Mouse (Mus musculus) CH12.LX (cell line): Measurements from ENCODE around the gene Bmf.

Experiments
- CTCF ChIP-seq, 2 experiments: IDR thresholded peaks in 1 of 2; conservative IDR thresholded peaks in 1 of 2; 2 replicates each; pipeline ENCODE4 v1.5.1; 2011 to 2012; ENCODE audit warnings: low read depth in 2 of 2, low read length in 2 of 2, improper control_type of control experiment in 1 of 2, inconsistent platforms in 1 of 2, mild to moderate bottlenecking in 1 of 2, moderate library complexity in 1 of 2
- EP300 ChIP-seq: IDR thresholded peaks from 2 replicates; pipeline ENCODE4 v1.6.1; 2011; ENCODE audit warnings: low read length, improper control_type of control experiment
- HCFC1 ChIP-seq: IDR thresholded peaks from 2 replicates; pipeline ENCODE4 v1.6.1; 2012; ENCODE audit warnings: low read depth, mild to moderate bottlenecking, inconsistent platforms, low read length, improper control_type of control experiment
- MAX ChIP-seq: IDR thresholded peaks from 2 replicates; pipeline ENCODE4 v1.6.1; 2011; ENCODE audit warnings: low read length, improper control_type of control experiment
- SMC3 ChIP-seq: IDR thresholded peaks from 2 replicates; pipeline ENCODE4 v1.6.1; 2011; ENCODE audit warnings: low read depth, low read length, improper control_type of control experiment
- TCF12 ChIP-seq: IDR thresholded peaks from 2 replicates; pipeline ENCODE4 v1.6.1; 2014; ENCODE audit warnings: low read depth, mild to moderate bottlenecking, inconsistent platforms, low read length, improper control_type of control experiment
- ZNF384 ChIP-seq: IDR thresholded peaks from 2 replicates; pipeline ENCODE4 v1.6.1; 2012; ENCODE audit warnings: low read depth, low read length, improper control_type of control experiment, inconsistent platforms

DNA sequence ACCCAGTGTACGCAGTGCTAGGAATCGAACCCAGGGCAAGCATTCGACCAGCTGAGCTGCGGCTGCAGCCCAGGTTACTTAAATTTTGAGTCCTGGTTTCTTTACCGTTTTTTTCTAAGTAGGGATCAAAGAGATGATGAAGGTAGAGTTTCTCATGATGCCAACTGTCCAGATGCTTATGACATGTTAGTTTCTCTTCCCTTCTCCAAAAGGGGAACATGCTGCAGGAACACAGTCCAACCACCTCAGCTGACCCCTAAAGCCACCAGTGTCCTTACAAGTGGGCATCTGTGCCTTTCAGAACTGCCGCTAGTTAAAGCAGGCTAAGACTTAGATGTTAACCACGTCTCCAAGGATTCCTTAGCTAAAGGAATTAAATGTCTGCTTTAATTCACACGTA is 17.7 kb upstream of the Bmf start:
- TF ChIP-seq CTCF (conservative IDR thresholded peaks at IDR 0.05 in 1 of 2, IDR thresholded peaks at IDR 0.05 in 1 of 2; ENCODE audit: low read depth in 2 of 2, low read length in 2 of 2) (no peak), SMC3 (no peak), EP300 (no peak), ZNF384 (no peak), TCF12 (no peak), HCFC1 (no peak), MAX (no peak)
